Mouse (Mus musculus): ENCODE results near the gene Cyp2b10.
"Not testable (repeated sequence)": the region's sequence is repeated elsewhere in the genome, so short reads cannot be mapped to it uniquely, and the experiment has no call there.

The Cyp2b10 gene

DNA sequence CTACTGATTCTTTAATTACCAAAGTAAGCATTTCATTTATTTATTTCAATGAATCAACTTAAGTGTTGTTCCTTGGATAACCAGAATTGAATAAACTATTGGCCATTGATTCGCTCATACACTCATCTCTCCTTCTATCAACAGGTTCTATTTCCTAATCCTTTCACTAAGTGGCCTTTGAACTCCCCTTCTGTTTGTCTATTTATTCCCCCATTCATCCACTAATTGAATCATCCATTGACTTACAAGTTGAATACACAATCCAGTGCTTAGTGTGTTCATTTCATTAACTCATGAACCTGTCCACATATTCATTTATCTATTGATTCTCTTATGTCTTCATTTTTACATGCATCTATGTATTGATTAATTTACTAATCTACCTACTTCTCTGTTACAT lies 18.7 kb downstream of the Cyp2b10 start:
- no peak for DNase-seq (ENCODE audit: low spot score in 2 of 2)

DNA sequence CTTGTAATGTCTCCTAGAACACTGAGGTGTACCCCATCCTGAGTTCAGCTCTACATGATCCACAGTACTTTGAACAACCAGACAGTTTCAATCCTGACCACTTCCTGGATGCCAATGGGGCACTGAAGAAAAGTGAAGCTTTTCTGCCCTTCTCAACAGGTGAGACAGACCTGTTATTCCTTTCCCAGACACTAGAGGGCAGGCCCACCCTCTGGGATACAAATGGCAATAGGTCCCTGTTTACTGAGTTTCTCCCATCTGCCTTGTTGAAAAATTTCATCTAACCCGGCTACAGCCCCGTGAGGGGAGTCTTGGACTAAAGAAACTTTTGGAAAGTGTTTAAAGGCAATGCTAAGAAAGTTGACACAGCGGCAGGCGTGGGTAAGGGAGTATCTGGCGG lies 19.9 kb downstream of the Cyp2b10 start:
- DNase-seq (ENCODE audit: low spot score in 2 of 2), result not testable (repeated sequence)

DNA sequence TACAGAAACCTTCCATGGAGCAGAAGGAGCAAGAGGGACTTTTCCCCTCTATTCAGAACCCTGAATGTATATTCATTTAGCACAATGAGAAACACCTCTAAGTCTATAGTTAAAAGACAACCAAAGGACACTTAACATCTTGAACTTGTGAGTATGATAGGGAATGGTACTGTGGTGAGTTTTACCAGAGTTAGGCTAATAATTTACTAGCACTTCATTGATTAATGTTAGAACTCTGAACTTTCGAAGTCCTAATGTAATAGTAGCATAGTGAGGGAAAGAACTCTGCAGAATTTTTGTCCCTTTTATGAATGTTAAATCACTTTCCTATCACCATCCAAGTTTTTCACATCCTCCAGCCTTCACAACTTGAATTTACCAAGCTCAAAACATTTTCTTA lies 22.0 kb downstream of the Cyp2b10 start:
- DNase-seq (ENCODE audit: low spot score in 2 of 2), result no peak

DNA sequence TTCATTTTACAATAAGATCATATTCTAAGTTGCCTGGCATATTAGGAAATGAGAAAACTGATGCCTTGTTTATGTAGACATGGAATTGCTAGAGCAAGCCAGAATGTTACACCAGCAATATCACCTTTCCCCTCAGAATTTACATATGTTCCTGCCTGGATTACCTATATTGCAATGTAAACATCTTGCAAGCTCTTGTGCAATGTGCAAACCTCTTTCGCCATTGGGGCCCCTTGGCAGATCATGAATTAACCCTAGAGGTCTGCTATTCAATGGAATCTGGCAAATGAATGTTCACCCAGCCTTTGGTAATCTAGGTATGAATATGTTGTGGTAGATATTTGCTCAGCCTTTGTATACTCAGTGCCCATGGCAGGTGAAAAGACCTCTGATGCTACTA lies 47.9 kb downstream of the Cyp2b10 start:
- DNase-seq (ENCODE audit: low spot score in 2 of 2), result no peak

Data from thymus, postnatal 10 days (tissue).